Mouse (Mus musculus): Measurements from ENCODE around the gene Stradb.

GRCm38 (mm10) chr1:58973366-58974221 lies at the start of gene Stradb, which contains the start of gene Trak2:
- TF ChIP-seq CTCF (IDR thresholded peaks at IDR 0.05; ENCODE audit: extremely low read depth, insufficient read length, insufficient replicate concordance, low read depth, low read length) (no peak), POLR2A (IDR thresholded peaks at IDR 0.05; ENCODE audit: low read depth, low read length) (peak; percentile 88)
